Mouse (Mus musculus) heart, adult 2 months (tissue): ENCODE results near the gene 1700066M21Rik.

ENCODE experiments used
- CTCF ChIP-seq: fragments of 200-600 bp; IDR thresholded peaks from 2 replicates; pipeline ENCODE4 v1.8.1; 2022; ENCODE audit warnings: antibody characterized with exemption, mild to moderate bottlenecking, moderate library complexity
- EP300 ChIP-seq: fragments of 200-500 bp; IDR thresholded peaks from 2 replicates; pipeline ENCODE4 v1.6.1; 2011; ENCODE audit warnings: low read depth, low read length, control low read depth; ENCODE audit not compliant: insufficient read depth
- POLR2A ChIP-seq: fragments of 200-500 bp; IDR thresholded peaks from 2 replicates; pipeline ENCODE4 v1.6.1; 2011; ENCODE audit warnings: mild to moderate bottlenecking, low read depth, low read length, control low read depth; ENCODE audit not compliant: insufficient read depth

DNA sequence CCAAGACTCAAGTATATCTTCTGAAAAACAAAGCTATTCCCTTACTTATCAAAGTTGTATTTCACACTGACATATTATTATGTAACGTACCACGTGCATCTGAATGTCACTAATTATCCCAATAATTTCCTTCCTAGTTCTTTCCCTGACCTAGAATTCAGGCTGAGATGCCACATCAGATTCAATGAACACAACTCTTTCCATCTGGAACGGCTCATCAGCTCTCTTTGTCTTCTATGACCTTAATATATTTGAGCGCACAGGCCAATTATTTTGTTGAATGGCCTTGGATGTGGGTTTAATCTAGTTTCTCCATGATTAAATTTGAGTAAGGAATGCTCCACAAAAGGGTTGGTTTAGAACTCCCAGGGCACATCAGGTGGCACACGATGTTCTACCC is 24.7 kb downstream of the 1700066M21Rik start:
- TF ChIP-seq CTCF = no peak
- no peak for TF ChIP-seq EP300
- TF ChIP-seq POLR2A = no peak
